Comparison of ENCODE assay signal across 20 mouse cellular contexts in genomic region chr5:143961176-143961575, GRCm38 (mm10). TPM values are rescaled to one million over a fixed set of nuclear protein-coding genes. Genes with fewer than 3 reads are reported as not detected.
A peak's percentile ranks its signal among the peaks of the same experiment; 100 is the strongest.
DNase-seq lines count a peak whose midpoint lies in the region.
"Had no signal": no experiment of that assay in that cellular context is flagged by ENCODE, and none has a peak within 500 bp of the region (broad histone marks: within the 10 kb centered on the region; RNA-seq: fewer than 3 reads in every experiment).

No protein-coding gene starts in this region.

- no peaks in the 10 kb centered on the region for H3K9me3 ChIP-seq in heart, embryonic 10.5 days

- H3K27ac ChIP-seq in heart, embryonic 10.5 days, result no peak overlapping the region

- no peaks in the 10 kb centered on the region for H3K4me1 ChIP-seq in heart, embryonic 10.5 days

- peak; percentile 72 for DNase-seq in heart, adult 11 months
- no peak for DNase-seq in heart, postnatal 10 days
- DNase-seq in heart, embryonic 10.5 days (ENCODE audit: low spot score), result peak; percentile 51
- DNase-seq in heart, postnatal 4 days, result no peak
- DNase-seq: adrenal gland, adult 2 months; adrenal gland, adult 8-10 months; adrenal gland, postnatal 10 days; adrenal gland, postnatal 14 days; adrenal gland, postnatal 25 days; adrenal gland, postnatal 36 days; B cell, adult 2 months; cerebellum, adult 11 months; cerebellum, adult 11-12 months; cerebellum, adult 18-20 months had no signal

- no peaks in the 10 kb centered on the region for H3K27me3 ChIP-seq in heart, embryonic 10.5 days (ENCODE audit: insufficient read depth, poor library complexity, severe bottlenecking)
- H3K27me3 ChIP-seq: CH12.LX, Patski had no signal

- H3K4me3 ChIP-seq in heart, embryonic 10.5 days, result no peak overlapping the region

- 83% methylated on average over 8 of the region's 8 CpGs for WGBS in heart, embryonic 10.5 days

- H3K36me3 ChIP-seq in heart, embryonic 10.5 days, result peaks cover 11% of the 10 kb centered on the region; the same call in 1 of the 2 replicates
- H3K36me3 ChIP-seq: G1E had no signal

- intact Hi-C loops in heart, postnatal 10 days (cut with DNase I), result no loop called here

RNA-seq across cellular contexts. Expression of gene Rsph10b, which starts 28.3 kb away (rescaled TPM):
- under 1 TPM; 0.24 to 0.30 TPM for total RNA-seq in heart, postnatal 10 days (2021)
- 0.46 and 1.1 TPM in 2 replicates for polyA plus RNA-seq in heart, embryonic 10.5 days (2016; fragmentation: Nextera tagmentation; extraction: Ambion mirVana)
- under 1 TPM; 0.33 to 0.38 TPM for total RNA-seq in heart, postnatal 4 days (2021)
- polyA plus RNA-seq: activated CD4-positive, CD25-positive, alpha-beta regulatory T cell, adult 4 months; C2C12; G1E had no signal

RNA-seq across cellular contexts. Expression of gene Gm42421, which starts 33.2 kb away (rescaled TPM):
- under 1 TPM in 1 of 2 experiments, not detected in 1; 0.72 TPM for total RNA-seq in heart, postnatal 10 days (2021)
- polyA plus RNA-seq in heart, embryonic 10.5 days (2016; fragmentation: Nextera tagmentation; extraction: Ambion mirVana), result 0.67 and 1.3 TPM in 2 replicates
- 1 to 10 TPM in 1 of 2 experiments, under 1 TPM in 1; 0.74 to 1.0 TPM for total RNA-seq in heart, postnatal 4 days (2021)
- total RNA-seq: adrenal gland, adult 18-20 months; adrenal gland, postnatal 10 days; adrenal gland, postnatal 14 days had no signal
- polyA plus RNA-seq: adrenal gland, adult 2 months; G1E had no signal

RNA-seq across cellular contexts. Expression of gene Pms2, which starts 51.4 kb away (rescaled TPM):
- total RNA-seq in heart, postnatal 10 days (2021), result 1 to 10 TPM; 7.0 to 7.8 TPM
- polyA plus RNA-seq in heart, embryonic 10.5 days (2016; fragmentation: Nextera tagmentation; extraction: Ambion mirVana), result 28.3 and 33.9 TPM in 2 replicates
- total RNA-seq in heart, postnatal 4 days (2021), result 10 to 100 TPM; 12.1 to 12.7 TPM

RNA-seq across cellular contexts. Expression of gene Aimp2, which starts 51.5 kb away (rescaled TPM):
- total RNA-seq in heart, postnatal 10 days (2021), result 10 to 100 TPM; 31.0 to 34.6 TPM
- polyA plus RNA-seq in heart, embryonic 10.5 days (2016; fragmentation: Nextera tagmentation; extraction: Ambion mirVana), result 117 and 127 TPM in 2 replicates
- 10 to 100 TPM; 43.6 to 45.8 TPM for total RNA-seq in heart, postnatal 4 days (2021)

RNA-seq across cellular contexts. Expression of gene Ccz1, which starts 53.5 kb away (rescaled TPM):
- total RNA-seq in heart, postnatal 10 days (2021), result 10 to 100 TPM; 36.0 to 39.6 TPM
- polyA plus RNA-seq in heart, embryonic 10.5 days (2016; fragmentation: Nextera tagmentation; extraction: Ambion mirVana), result 62.0 and 84.6 TPM in 2 replicates
- total RNA-seq in heart, postnatal 4 days (2021), result 10 to 100 TPM; 43.1 to 43.8 TPM

Comparison
In these comparisons a context has a peak if more than half of its experiments do, and no peak if none do; other contexts are left out.
1. DNase-seq: peak in heart, adult 11 months (single experiment) and heart, embryonic 10.5 days (single experiment); none in heart, postnatal 10 days (0 of 2) and heart, postnatal 4 days (single experiment).